Mouse (Mus musculus) adrenal gland, postnatal 14 days (tissue): ENCODE results near the gene Cyp1a2. TPM values are rescaled to one million over a fixed set of nuclear protein-coding genes. Genes with fewer than 3 reads are reported as not detected.

ENCODE experiments used
- DNase-seq: peaks from one replicate; pipeline ENCODE4 v3.0.0; 2021; ENCODE audit warnings: mixed read lengths
- total RNA-seq: library from RNA; stranded (reverse); gene quantifications from 2 replicates; pipeline ENCODE4 v1.2.3, GENCODE M21; 2021

Gene Cyp1a2
- total RNA-seq, 1 experiment from 2014 or later: 43.1 TPM

DNA sequence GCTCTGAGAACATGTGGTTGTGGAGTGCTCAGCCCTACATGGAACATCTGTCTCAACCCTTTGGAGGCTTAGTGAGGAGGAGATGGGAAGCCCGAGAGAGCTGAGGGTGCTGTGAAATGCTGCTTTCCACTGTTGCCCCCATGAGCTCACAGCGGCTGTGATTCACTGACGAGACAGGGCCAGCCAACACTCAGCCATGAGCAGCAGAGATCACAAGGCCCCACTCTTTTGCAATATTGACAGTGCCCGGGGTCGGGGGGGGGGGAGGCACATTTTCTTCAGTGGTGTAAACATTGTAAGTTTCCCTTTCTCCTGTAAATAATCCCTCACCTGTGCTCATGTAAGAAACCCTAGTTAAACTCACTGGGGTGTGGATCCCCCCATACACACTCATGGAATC, 12.0 kb downstream of the Cyp1a2 start:
- no peak for DNase-seq

DNA sequence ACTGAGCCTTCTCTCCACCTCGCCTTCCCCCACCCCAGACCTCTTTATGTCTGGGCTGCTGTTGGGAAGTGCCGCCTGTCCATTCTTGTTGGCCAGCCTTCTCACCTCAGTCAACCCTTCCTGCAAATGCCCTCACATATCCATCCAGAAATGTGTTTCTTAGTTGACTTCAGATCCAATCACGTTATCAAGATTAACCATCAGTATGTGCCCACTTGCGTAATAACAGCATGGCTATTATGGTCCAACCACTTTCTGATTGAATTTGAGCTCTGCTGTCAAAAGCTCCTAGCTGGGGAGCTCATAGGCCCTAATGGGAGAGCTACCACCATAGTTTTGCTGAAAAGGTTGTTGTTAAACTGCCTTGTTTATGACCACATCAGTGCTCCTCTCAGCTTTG, 12.5 kb downstream of the Cyp1a2 start:
- no peak for DNase-seq

DNA sequence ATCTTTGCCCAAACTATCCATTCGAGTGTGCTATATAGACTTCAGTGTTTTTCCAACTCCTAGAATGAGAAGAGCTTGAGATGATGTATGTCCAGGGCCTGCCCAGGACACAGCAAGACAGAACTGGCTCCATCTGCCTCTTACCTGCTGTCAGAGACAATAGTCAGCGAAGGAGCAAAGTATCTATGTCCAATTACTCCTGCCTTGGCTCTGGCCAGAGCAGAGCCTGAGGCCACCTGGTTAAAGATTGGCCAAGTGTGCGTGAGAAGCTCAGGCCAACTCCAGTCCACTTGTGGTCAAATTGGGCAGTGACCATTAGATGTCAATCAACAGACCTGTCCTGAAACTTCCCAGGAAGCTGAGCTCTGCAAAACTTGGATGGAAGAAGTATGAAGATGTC, 13.9 kb downstream of the Cyp1a2 start:
- DNase-seq: no peak

DNA sequence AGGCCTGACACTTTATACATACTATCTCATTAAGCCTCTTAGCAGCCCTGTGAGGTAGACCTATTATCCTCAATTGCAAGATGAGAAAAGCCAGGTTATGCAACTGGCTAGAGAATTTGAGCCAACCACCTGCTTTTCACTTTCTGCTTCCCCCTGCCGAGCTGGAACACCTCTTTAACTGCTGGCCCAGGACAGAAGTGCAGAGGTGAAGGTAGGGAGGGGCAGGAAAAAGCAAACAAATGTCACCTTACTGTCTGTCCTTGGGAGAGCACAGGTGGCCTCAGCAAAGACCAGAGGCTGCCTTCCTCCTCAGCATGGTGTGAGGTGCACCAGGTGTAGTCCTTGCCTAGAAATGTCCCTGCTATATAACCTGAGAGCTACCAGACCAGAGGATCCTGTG, 15.2 kb downstream of the Cyp1a2 start:
- DNase-seq: no peak

DNA sequence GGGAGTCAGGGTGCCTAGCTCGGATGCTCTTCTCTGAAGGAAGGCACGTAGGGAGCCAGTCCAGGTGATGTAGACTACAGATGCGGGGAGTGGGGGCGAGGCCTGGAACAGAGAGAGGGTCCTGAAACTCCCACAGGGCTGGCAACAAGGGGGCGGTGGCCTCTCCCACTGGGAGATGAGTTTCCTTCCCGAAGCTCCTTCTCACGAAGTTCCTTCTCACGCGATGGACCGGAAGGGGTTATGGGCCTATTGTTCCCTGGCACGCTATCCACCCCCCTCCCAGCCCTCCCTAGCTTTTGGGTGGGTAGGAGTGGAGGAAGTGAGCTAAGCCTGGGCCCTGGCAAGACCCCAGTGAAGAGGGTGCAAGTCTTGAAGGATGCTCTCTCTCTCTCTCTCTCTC, 15.7 kb downstream of the Cyp1a2 start:
- DNase-seq: no peak

DNA sequence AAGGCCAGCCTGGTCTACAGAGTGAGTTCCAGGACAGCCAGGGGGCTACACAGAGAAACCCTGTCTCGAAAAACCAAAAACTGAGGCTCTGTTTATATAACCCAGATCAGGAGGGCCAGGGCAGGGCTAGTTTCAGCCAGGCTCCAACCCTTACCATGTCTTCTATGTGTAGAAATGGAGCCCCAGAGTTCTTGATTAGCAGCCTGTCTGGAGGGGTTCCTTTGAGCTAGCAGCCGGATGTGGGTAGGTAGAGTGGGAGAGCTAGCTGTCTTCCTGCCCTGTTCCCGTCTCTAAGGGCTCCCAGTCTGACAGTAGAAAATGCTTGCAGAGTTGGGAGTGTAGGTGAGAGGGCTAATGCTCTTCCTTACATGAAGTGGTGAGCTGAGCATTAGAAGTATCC, 16.4 kb downstream of the Cyp1a2 start:
- no peak for DNase-seq

DNA sequence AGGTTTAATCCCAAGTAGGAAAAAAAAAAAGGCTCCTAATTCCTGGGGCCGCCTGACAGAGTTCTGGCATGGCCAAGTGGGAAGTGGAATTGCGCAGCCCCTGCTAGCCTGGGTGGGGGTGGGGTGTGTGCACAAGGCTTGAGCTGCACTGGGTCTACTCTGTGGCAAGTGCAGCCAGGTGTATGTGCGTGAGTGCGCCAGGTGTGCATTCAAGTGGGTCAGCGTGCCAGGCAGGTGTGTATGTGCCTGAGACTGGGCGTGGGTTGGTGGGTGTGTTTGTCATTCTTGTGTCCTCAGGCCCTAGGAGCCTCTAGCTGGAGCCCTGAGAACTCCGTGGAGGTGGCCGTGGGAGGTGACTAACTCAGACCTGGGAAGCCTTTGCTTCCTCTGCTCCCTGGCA, 17.0 kb downstream of the Cyp1a2 start:
- no peak for DNase-seq

DNA sequence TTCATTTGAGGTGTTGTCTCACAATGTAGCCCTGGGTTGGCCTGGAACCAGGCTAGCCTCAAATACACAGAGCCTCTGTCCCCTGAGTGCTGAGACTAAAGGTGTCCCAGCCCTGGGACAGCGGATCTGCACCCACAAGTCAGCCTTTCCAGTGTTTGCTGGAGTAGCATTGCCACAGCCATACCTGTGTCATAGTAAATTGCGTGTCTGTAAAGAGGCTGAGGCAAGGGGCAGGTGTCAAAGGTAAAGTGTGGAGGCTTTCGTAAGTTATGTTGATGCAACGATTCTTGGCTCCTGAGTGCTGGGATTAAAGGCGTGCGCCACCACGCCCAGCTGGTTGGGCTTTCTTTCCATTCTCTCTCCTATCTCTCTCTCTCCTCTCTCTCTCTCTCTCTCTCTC, 18.9 kb downstream of the Cyp1a2 start:
- no peak for DNase-seq

DNA sequence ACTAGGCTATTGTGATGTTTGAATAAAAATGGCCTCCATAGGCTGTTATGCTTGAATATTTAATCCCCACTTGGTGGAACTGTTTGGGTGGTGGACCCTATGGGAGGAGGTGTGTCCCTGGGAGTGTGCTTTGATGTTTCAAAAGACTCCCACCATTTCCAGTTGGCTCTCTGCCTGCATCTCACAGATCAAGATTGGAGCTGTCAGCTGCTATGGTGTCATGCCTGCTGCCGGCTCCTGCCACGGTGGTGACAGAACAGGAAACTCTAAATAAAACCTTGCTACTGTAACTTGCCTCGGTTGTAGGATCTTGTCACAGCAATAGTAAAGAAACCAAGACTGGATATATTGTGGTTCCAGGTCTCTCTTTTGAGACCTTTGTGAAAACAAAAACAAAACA, 22.0 kb downstream of the Cyp1a2 start:
- DNase-seq: no peak

DNA sequence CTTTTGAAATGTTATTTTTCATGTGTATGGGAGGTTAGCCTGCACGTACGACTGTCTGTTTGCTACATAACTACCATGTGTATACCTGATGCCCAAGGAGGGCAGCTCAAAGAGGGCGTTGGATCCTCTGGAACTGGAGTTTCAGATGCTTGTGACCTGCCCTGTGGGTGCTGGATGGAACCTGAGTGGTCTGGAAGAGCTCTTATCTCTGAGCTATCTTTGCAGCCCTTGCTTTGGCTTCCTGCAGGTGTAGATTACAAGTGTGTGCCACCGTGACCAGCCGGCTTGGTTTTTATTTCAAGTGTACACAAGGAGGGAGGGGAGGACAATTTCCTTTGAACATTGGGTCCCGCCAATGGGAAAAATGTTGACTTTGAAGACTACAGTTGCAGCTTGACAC, 23.0 kb downstream of the Cyp1a2 start:
- DNase-seq: no peak

DNA sequence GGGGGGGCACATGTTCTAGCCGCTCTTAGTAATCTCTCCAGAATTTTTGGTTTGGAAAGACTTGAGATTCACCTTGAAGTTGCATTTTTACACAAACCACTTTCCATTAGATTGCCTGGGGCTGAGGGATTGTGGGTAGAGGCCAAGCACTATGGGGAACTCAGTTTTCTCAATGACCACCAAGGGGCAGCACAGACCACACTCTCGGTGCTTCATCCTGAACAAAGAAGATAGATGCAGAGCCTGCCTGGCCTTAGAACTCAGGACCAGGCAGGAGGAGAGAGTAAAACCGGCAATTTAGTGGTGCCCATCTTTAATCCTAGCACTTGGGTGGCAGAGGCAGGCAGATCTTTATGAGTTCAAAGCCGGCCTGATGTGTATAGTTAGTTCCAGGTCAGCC, 23.7 kb downstream of the Cyp1a2 start:
- DNase-seq: peak; percentile 86

DNA sequence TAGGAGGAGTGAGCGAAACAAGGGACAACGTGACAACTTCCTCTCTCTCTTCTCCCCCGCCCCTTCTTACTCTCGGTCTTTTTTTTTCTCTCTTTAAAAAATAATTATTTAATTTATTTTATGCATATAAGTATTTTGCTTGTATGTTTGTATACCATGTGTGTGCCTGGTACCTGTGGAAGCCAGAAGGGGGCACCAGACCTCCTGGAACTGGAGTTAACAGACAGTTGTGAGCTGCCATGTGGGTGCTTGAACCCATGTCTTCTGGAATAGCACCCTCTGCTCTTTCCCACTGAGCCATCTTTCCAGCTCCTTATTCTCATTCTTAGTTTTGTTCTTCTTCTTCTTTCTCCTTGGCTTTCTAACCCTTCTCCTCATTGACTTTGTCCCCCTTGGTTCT, 24.5 kb downstream of the Cyp1a2 start:
- no peak for DNase-seq

DNA sequence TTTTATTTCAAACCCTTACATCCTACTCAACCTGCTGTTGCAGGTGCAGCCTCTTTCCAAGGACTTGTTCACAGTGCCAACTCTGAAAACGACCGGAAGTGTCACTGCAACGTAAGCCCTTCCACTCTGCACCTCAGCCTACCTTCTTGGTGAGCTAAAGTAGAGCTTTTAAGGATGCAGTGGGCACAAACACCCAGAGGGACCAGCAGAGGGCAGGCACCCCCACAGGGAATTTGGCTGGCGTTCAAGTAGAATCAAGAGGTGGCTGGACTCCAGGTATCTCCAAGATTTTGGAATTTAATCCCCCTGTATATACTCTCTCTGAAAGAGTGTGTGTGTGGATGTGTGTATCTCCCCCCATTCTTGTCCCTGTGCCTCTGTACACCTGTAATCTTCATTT, 25.7 kb downstream of the Cyp1a2 start:
- no peak for DNase-seq

DNA sequence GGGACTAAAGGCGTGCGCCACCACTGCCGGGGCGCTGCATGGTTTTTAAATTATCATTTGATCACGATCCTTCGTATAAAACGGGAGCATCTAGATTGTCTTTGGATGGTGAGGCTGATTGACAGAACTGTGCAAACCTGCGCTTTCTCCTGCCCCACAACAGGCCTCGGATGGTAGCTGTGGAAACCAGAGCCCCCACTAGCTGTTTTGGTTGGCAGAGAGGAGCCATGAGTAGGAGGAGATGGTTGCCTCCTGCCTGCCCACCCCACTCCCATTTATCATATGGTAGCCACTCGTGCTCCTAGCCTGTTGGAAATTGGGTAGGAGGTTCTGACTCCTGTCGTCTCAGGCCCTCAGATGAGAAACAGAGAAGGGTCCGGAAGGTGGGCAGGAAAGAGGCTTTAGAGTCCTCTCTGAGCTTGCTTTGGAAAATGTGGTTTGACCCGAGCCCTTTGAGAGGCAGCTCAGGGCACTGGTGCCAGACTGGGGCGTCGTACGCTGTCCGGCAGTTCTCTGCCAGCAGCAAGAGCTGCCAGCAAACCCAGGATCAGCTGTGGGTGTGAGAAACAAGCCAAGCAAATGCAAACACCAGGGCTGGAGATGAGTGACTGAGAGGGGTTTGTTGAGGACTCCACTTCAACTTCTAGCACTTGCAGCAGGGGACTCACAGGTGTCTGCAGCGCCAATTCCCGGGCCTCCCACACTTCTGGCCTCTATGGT, 26.7 kb downstream of the Cyp1a2 start:
- DNase-seq: no peak

DNA sequence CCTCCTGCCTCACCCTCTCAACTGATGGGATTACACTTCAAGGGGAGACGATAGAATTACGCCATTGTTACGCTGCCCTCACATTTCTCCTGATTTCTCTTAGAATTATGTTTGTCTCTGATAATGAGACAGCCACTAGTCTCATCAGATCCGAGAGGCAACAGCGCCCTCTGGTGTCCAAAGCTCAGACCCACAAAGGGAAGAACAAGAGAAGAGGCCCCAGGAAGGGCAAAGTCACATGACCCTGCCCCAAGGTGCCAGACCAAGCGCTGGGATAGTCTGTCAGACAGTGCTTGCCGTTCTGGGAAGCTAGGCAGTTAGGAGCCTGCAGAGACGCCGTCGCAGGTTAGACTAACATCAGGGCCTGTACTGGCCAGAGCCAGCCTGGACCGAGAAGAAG, 27.8 kb downstream of the Cyp1a2 start:
- DNase-seq: peak; percentile 97

DNA sequence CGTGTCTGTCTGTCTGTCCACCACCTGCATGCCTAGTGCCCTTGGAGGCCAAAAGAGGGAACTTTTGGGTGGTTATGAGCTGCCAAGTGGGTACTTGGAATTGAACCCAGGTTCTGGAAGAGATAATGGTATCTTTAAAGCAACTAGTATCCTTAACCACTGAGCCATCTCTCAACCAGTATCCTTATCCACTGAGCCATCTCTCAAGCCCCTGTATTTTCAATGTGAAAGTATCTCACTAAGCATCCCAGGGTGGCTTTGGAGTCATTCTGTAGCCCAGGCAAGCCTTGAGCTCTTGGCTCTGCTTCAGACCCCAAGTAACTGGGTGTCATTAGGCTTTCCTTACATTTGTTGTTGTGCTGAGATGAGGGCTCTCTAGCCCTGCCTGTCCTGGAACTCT, 28.5 kb downstream of the Cyp1a2 start:
- no peak for DNase-seq

DNA sequence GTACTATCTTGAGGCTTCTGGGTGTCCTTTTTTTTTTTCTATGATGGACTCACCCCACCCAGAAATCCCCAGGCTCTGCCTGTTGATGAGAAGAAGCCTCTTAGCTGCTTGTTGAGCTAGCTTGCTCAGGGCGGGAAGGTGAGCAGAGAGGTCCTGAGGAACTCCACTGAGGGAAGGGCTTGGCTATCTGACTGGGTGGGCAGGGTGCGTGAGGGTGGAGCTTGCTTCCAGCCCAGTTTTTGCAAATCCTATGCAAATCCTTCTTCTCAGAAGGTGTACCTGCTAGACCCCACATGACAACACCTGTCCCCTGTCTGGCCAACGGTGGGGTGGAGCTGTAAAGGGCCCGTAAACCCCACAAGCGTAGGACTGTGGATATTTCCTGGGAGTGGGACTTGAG, 30.2 kb downstream of the Cyp1a2 start, which contains the start of gene Csk:
Gene Csk, minus strand, starts transcription at position 349 of the 400 bp plus-strand sequence.
- DNase-seq: no peak

DNA sequence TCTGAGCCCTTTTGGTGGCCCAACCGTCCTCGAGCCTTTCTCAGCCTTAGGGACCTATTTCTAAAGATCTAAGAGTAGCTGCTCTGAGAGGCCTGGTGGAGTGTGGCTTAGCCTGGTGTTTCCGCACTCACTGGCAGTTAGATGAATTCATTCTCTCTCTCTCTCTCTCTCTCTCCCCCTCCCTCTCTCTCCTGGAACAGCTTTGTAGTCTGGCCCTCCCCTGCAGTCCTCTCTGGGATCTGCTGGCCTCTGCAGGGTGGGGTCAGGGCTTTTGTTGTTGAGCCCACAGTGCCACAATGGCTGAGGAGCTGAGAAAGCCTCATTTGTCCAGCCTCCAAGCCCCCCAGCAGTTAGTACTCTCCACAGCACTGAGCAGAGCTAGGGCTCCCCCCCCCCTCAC, 30.6 kb downstream of the Cyp1a2 start:
- DNase-seq: no peak

DNA sequence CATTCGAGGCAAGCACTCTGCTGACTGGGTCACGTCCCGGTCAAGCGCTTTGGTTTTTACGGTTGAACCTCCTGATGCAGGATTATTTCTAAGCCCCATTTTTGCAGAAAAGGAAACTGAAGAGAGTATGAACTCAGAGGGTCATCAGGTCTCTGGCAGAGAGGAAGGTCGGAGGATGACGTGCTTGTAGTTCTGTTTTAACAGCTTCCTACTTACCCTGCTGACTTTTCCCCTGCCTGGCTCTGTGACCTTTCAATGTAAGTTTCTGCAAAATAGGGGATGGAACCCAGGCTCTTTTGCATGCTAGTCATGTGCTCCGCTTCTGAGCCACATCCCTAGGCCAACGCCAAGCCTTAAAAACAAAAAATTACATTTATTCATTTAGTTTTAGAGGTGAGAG, 31.2 kb downstream of the Cyp1a2 start:
- DNase-seq: no peak

DNA sequence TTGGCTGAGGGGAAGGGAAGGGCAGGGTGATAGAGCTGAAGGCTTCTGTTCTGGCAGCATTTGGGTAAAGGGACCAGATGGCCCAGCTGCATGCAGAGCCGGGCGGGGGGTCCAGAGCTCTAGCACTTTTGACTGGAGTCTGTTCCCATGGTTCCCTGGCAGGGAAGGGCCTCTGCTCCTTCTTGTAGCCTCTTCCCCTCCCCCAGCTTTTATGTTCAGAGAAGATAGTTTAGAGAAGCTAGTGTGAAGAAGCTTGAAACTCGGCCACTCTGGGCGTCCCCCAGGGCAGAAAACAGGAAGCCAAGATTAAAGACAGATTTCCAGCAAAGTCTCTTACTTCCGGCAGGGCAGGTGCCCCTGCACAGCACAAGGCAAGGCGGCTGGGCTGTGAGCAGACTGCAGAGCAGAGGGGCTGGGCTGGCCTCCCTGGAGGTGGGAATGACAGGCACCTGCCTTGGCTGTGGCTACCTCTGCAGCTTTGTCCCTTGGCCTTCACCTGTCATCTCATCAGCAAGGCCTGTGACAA, 32.7 kb downstream of the Cyp1a2 start:
- DNase-seq: peak; percentile 42

DNA sequence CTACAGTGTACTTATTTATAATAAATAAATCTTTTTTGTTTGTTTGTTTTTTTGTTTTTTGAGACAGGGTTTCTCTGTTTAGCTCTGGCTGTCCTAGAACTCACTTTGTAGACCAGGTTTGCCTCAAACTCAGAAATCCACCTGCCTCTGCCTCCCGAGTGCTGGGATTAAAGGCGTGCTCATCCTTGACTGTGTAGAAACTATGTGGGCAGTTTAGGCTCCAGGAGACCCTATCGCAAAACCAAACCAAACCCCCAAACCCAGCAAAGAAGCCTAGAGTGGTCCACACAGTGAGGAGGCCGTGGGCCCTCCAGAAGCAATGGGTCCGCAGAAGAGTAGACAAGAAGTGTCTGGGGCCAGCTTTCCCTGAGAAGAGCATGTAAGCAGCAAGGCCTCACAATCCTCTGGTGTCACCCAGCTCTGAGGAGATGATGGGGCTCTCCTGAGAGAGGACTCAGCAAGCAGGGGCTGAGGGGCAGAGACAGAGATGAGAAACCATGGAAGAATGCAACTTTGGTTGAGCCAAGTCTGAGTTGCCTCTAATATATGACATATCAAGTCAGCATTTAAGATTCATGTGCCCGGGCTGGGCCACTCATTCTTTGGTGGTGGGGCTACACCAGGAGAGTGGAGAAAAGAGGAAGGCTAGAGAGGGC, 33.2 kb downstream of the Cyp1a2 start:
- DNase-seq: no peak

DNA sequence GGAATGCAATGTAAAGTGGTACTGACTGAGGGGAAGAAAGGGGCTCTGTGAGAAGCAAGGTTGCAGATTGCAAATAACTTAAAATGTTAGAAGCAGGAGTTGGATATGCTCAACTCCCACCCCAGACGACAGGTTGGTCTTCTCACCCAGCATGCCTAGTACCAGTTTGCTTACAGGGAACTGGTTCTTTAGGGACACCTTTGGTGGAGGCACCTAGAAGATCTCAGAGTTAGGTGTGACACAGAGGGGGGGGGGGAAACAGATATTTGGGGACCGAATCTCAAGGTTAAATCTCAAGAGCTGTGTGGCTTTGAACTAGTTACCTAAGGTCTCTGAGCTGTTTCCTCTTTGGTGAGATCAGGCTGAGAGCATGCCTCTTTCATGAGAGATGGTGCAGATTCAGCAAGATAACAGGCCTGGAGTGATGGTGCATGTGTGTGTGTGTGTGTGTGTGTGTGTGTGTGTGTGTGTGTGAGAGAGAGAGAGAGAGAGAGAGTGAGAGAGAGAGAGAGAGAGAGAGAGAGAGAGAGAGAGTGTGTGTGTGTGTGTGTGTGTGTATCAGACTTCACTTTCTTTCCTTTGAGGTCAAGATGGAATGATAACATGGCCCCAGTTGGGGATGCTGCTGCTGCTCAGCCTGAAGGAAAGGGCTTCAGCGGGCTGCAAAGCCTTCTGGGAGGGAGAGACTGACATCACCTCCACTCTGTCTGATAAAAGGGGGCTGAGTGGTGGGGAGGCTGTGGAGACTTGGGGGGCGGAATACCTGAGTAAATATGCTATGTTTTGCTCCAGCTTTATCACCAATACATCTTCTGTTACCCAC, 36.0 kb downstream of the Cyp1a2 start:
- DNase-seq: no peak

DNA sequence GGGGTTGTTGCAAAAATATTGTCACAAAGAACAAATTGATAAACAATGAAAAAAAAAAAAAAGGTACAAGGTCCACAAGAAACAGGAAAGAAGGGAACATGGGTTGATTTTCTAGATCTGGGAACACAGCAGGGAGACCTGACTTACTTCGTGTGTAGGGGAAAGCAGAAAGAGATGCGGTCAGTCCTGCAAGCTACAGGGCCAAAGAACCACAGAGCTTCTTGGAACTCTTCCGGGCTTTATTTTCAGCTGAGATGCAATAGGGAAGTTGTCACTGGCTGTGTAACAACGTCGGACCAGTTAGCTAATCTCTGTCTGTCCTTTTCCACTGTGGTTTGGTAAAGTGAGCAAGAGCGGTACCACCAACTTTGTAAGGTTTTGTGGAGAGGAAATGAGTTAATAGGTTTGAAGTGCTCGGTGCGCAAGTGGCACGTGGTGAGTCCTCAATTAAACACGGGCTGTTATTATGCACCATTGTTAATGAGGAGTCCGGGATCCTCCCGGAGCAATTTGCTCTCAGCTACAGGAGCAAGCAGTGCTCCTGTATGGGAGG, 36.9 kb downstream of the Cyp1a2 start:
- DNase-seq: no peak
